Mouse (Mus musculus): ENCODE results near the gene Csf3r.

DNA sequence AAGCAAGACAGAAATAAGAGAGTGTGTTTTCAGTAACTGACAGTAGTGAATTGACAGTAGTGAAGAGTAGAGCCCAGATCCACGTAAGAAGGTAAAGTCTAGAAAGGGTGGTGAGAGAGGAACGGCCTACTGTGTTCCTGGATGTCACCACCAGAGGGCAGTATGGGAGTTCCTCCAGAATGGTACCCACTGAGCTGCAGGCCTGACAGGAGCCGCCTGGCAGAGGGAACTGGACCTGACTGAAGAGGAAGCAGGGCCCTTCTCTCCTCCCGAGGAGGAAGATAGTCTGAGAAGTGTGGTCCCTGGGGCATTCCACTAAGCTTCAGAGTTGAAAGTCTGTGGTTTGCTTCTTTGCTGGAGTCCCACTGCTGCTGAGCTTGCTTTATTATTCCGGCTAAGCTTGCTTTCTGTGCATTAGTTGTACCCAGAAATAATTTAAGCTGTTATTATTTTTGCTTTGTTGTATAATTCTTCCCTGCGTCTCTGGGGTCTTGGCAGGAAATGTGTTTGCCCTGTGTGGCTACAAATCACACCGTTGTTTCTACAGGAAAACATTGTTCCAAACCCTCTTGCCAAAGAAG, 61.7 kb downstream of the Csf3r start:
- TF ChIP-seq POLR2A (IDR thresholded peaks at IDR 0.05; ENCODE audit: low read depth, low read length), result no peak
- TF ChIP-seq CTCF (IDR thresholded peaks at IDR 0.05; ENCODE audit: borderline replicate concordance, insufficient read depth, low read length), result peak; percentile 84; the same call in 1 of the 2 replicates
